Mouse (Mus musculus) heart, postnatal 0 days (tissue): Measurements from ENCODE around the gene Cdkal1. TPM values are rescaled to one million over a fixed set of nuclear protein-coding genes. Genes with fewer than 3 reads are reported as not detected.

Experiments
- ATAC-seq: fragments of 200-750 bp; cut with Nextera tagmentation; 2 replicates; pipeline ENCODE4 v1.8.0; 2017; ENCODE audit warnings: low read depth, moderate number of reproducible peaks, moderate library complexity; ENCODE audit not compliant: insufficient read depth
- DNase-seq: peaks from one replicate; pipeline ENCODE4 v3.0.0-alpha.2; 2016; ENCODE audit warnings: low spot score
- H3K27ac ChIP-seq: fragments of 300-500 bp; sonication (generic); 2 replicates; pipeline ENCODE4 v1.5.1; 2014; ENCODE audit warnings: low read depth, mild to moderate bottlenecking
- H3K27me3 ChIP-seq: fragments of 300-500 bp; sonication (generic); 2 replicates; pipeline ENCODE4 v1.6.1; 2014; ENCODE audit warnings: low read length, mixed read lengths; ENCODE audit not compliant: control insufficient read depth, insufficient read depth
- H3K36me3 ChIP-seq: fragments of 300-500 bp; sonication (generic); replicated peaks from 2 replicates; pipeline ENCODE4 v1.6.1; 2014; ENCODE audit warnings: low read length, mixed read lengths; ENCODE audit not compliant: control insufficient read depth, insufficient read depth
- H3K4me1 ChIP-seq: fragments of 300-500 bp; sonication (generic); 2 replicates; pipeline ENCODE4 v1.6.1; 2014; ENCODE audit warnings: antibody characterized with exemption; ENCODE audit not compliant: control insufficient read depth, insufficient read depth
- H3K4me2 ChIP-seq: fragments of 300-500 bp; sonication (generic); 2 replicates; pipeline ENCODE4 v1.6.1; 2014; ENCODE audit warnings: low read depth, mild to moderate bottlenecking, low read length, moderate library complexity
- H3K4me3 ChIP-seq: fragments of 300-500 bp; sonication (generic); 2 replicates; pipeline ENCODE4 v1.5.1; 2014; ENCODE audit warnings: low read depth, low read length
- H3K9ac ChIP-seq: fragments of 300-500 bp; sonication (generic); replicated peaks from 2 replicates; pipeline ENCODE4 v1.6.1; 2014; ENCODE audit warnings: low read depth, low read length, mixed read lengths
- H3K9me3 ChIP-seq: fragments of 300-500 bp; sonication (generic); replicated peaks from 2 replicates; pipeline ENCODE4 v1.6.1; 2016; ENCODE audit warnings: low read length; ENCODE audit not compliant: control insufficient read depth
- CTCF ChIP-seq: IDR thresholded peaks from 2 replicates; pipeline ENCODE4 v1.5.1; 2016; ENCODE audit warnings: antibody characterized with exemption, control low read depth, low read depth
- EP300 ChIP-seq: IDR thresholded peaks from 2 replicates; pipeline ENCODE4 v1.6.1; 2016; ENCODE audit warnings: antibody characterized with exemption, low read depth
- WGBS: fragments of 180-500 bp; shearing (Covaris S2); extraction: QIAGEN DNeasy Blood & Tissue Kit; methylation state at CpG from one replicate; pipeline ENCODE4 v1.1.7; 2014; 5-methylcytosine and 5-hydroxymethylcytosine counted together
- polyA plus RNA-seq: library from polyadenylated mRNA; unstranded; fragments of >200 nt; fragmentation: Nextera tagmentation; extraction: Ambion mirVana; gene quantifications from 2 replicates; pipeline ENCODE4 v1.2.1, GENCODE M21; 2015
- total RNA-seq: library from RNA; depleted of rRNA; stranded (reverse); fragments of >200 nt; gene quantifications from 2 replicates; pipeline ENCODE4 v1.2.3, GENCODE M21; 2014; ENCODE audit warnings: low replicate concordance

Gene Cdkal1
- total and polyA plus RNA-seq, 2 experiments from 2014 or later = 9.6 to 17.6 TPM

DNA sequence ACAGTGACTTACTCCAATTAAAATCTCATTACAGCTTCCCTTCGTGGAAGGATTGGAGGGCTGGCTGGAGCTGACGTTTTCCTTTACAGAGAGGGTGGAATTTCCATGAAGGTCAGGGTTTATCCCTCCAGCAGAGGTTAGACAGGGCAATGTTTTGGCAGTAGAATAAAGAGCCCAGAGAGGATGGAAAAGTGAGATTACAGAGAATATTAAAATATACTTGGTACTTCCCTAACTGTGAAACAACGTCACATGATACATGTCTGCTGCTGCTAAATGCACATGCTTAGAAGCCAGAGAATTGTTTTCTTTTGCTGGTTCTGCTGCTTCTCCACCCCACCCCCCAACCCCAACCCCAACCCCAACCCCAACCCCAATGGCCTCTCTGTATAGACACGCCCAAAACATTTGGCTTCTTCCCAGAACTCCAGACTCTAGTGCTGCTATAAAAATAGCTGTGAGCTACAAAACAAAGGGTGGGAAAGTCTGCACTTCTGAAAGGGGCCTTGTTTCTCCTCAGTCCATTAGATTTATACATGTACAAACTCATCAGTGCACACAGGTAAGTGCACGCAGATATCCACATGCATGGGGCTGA, 677.5 kb downstream of the Cdkal1 start:
- Histone ChIP-seq H3K9ac (0 out of 2 replicates have a peak overlapping the region, but pooled peaks have one; percentile 19), H3K4me2 (no peak overlapping the region), H3K36me3 (no peaks in the 10 kb centered on the region), H3K4me3 (no peak overlapping the region), H3K9me3 (no peaks in the 10 kb centered on the region), H3K27me3 (no peaks in the 10 kb centered on the region), H3K4me1 (peaks cover 10% of the 10 kb centered on the region), H3K27ac (peak overlapping the region; percentile 87)
- ATAC-seq = peak; percentile 92
- peak; percentile 84 for DNase-seq
- TF ChIP-seq EP300 (no peak), CTCF (no peak)
- 10% methylated on average over 5 of the region's 5 CpGs for WGBS

GRCm38 (mm10) chr13:29169356-29169755, 686.1 kb downstream of the Cdkal1 start:
- ATAC-seq (no peak), DNase-seq (no peak)
- Histone ChIP-seq H3K4me1 (no peaks in the 10 kb centered on the region), H3K27me3 (no peaks in the 10 kb centered on the region), H3K27ac (no peak overlapping the region), H3K9ac (no peak overlapping the region), H3K9me3 (no peaks in the 10 kb centered on the region), H3K36me3 (no peaks in the 10 kb centered on the region), H3K4me3 (no peak overlapping the region), H3K4me2 (no peak overlapping the region)
- 33% methylated on average over 1 of the region's 1 CpGs for WGBS
- TF ChIP-seq EP300 (no peak), CTCF (no peak)

DNA sequence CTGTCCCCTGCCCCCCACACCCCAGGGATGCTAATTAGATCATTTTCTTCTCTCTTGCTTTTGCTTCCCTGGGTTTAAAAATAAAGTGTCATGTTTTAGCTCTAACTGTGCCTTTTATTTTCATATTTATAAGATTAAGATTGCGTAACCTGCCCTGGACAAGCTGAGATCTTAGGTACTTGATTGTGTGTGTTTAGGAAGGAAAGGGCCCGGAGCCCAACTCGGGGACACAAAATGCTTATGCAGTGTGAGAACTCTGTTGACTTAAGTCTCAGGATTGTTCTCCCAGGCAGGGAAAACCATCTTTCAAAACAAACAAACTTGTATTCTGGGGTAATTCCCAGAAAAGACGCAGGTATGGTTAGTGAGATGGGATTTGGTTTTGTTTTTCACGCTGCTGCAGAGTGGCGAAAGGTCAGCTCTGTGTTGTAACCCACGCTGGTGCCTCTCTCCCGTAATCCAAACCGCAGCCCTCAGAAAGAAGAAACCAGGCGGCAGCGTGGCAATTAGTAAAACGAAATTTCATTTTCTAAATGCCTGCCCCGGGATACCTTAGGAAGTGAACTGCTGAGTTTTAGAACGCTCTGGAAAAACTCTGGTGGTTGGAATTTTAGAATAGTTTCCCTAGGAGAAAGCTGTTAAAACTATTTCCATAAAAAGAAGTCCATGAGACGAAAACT, 690.5 kb downstream of the Cdkal1 start:
- ATAC-seq (no peak), DNase-seq (no peak)
- TF ChIP-seq CTCF = no peak
- no peak for TF ChIP-seq EP300
- Histone ChIP-seq H3K27ac (no peak overlapping the region), H3K9ac (no peak overlapping the region), H3K36me3 (no peaks in the 10 kb centered on the region), H3K27me3 (no peaks in the 10 kb centered on the region), H3K4me2 (no peak overlapping the region), H3K4me1 (no peaks in the 10 kb centered on the region), H3K4me3 (no peak overlapping the region), H3K9me3 (no peaks in the 10 kb centered on the region)
- 65% methylated on average over 15 of the region's 15 CpGs for WGBS

- no peaks in the 10 kb centered on the region for H3K27me3 ChIP-seq
- no peaks in the 10 kb centered on the region for H3K36me3 ChIP-seq
- ATAC-seq (no peak), DNase-seq (no peak)
- TF ChIP-seq CTCF (no peak), EP300 (no peak)
- no peak overlapping the region for H3K9ac ChIP-seq
- WGBS = 91% methylated on average over 2 of the region's 2 CpGs
- H3K4me3 ChIP-seq = no peak overlapping the region
- no peaks in the 10 kb centered on the region for H3K9me3 ChIP-seq
- no peaks in the 10 kb centered on the region for H3K4me1 ChIP-seq
- no peak overlapping the region for H3K27ac ChIP-seq
- no peak overlapping the region for H3K4me2 ChIP-seq
These were observed 692.5 kb downstream of the Cdkal1 start for GRCm38 (mm10) chr13:29162867-29163514.

- Histone ChIP-seq H3K4me1 (no peaks in the 10 kb centered on the region), H3K4me3 (no peak overlapping the region), H3K27me3 (no peaks in the 10 kb centered on the region), H3K4me2 (no peak overlapping the region), H3K27ac (no peak overlapping the region), H3K9ac (no peak overlapping the region), H3K36me3 (no peaks in the 10 kb centered on the region), H3K9me3 (no peaks in the 10 kb centered on the region)
- no peak for DNase-seq
- ATAC-seq = no peak
- TF ChIP-seq EP300 (no peak), CTCF (no peak)
- 38% methylated on average over 3 of the region's 3 CpGs for WGBS
These were observed 693.0 kb downstream of the Cdkal1 start for GRCm38 (mm10) chr13:29162444-29162843.
